Mouse (Mus musculus) liver, embryonic 15.5 days (tissue): Measurements from ENCODE around the gene Irf8. TPM values are rescaled to one million over a fixed set of nuclear protein-coding genes. Genes with fewer than 3 reads are reported as not detected.
A peak's percentile ranks its signal among the peaks of the same experiment; 100 is the strongest.

Experiments used
- ATAC-seq: fragments of 200-750 bp; cut with Nextera tagmentation; 2 replicates; pipeline ENCODE4 v1.8.0; 2017; ENCODE audit warnings: moderate number of reproducible peaks, mild to moderate bottlenecking, moderate library complexity; ENCODE audit not compliant: insufficient read depth
- H3K27ac ChIP-seq: fragments of 300-500 bp; sonication (generic); replicated peaks from 2 replicates; pipeline ENCODE4 v1.5.1; 2015; ENCODE audit warnings: mild to moderate bottlenecking, inconsistent platforms
- H3K27me3 ChIP-seq: fragments of 300-500 bp; sonication (generic); 2 replicates; pipeline ENCODE4 v1.6.1; 2015; ENCODE audit warnings: mild to moderate bottlenecking, inconsistent platforms
- H3K36me3 ChIP-seq: fragments of 300-500 bp; sonication (generic); replicated peaks from 2 replicates; pipeline ENCODE4 v1.6.1; 2015; ENCODE audit warnings: moderate library complexity, mild to moderate bottlenecking, inconsistent platforms
- H3K4me1 ChIP-seq: fragments of 300-500 bp; sonication (generic); replicated peaks from 2 replicates; pipeline ENCODE4 v1.6.1; 2015; ENCODE audit warnings: inconsistent platforms
- H3K4me2 ChIP-seq: fragments of 300-500 bp; sonication (generic); 2 replicates; pipeline ENCODE4 v1.6.1; 2015; ENCODE audit warnings: moderate library complexity, mild to moderate bottlenecking, inconsistent platforms
- H3K4me3 ChIP-seq: fragments of 300-500 bp; sonication (generic); replicated peaks from 2 replicates; pipeline ENCODE4 v1.5.1; 2015; ENCODE audit warnings: mild to moderate bottlenecking, inconsistent platforms
- H3K9ac ChIP-seq: fragments of 300-500 bp; sonication (generic); 2 replicates; pipeline ENCODE4 v1.6.1; 2015; ENCODE audit warnings: moderate library complexity, mild to moderate bottlenecking, inconsistent platforms
- H3K9me3 ChIP-seq: fragments of 300-500 bp; sonication (generic); replicated peaks from 2 replicates; pipeline ENCODE4 v1.6.1; 2016; ENCODE audit warnings: inconsistent platforms
- WGBS: fragments of 180-500 bp; shearing (Covaris S2); methylation state at CpG from one replicate; pipeline ENCODE4 v1.1.7; 2015; ENCODE audit warnings: mixed read lengths; ENCODE audit not compliant: insufficient replicate concordance; 5-methylcytosine and 5-hydroxymethylcytosine counted together
- polyA plus RNA-seq: library from polyadenylated mRNA; unstranded; fragments of >200 nt; fragmentation: Nextera tagmentation; extraction: Ambion mirVana; gene quantifications from 2 replicates; pipeline ENCODE4 v1.2.1, GENCODE M21; 2015

The Irf8 gene
- 17.4 and 18.8 TPM in 2 replicates for polyA plus RNA-seq

- peaks cover 55% of the 10 kb centered on the region for H3K27me3 ChIP-seq
- H3K4me1 ChIP-seq, result 0 out of 2 replicates have a peak, but pooled peaks cover 3% of the 10 kb centered on the region
- no peaks in the 10 kb centered on the region for H3K36me3 ChIP-seq
- H3K9ac ChIP-seq, result peak within 1 kb of the TSS; percentile 12; the same call in 1 of the 2 replicates
- peak within 1 kb of the TSS; percentile 66 for H3K4me2 ChIP-seq
- under 1% methylated on average over 61 of the region's 62 CpGs for WGBS
- H3K9me3 ChIP-seq, result no peaks in the 10 kb centered on the region
- peak within 1 kb of the TSS; percentile 50 for H3K4me3 ChIP-seq
- H3K27ac ChIP-seq, result 0 out of 2 replicates have a peak within 1 kb of the TSS, but pooled peaks have one; percentile 30
- ATAC-seq, result peak; percentile 83
Measured at GRCm38 (mm10) chr8:120735770-120736481, at the start of gene Irf8. TSS of gene Irf8 (plus strand) at chr8:120736358.

- Histone ChIP-seq H3K36me3 (no peaks in the 10 kb centered on the region), H3K9ac (no peak overlapping the region), H3K4me1 (peaks cover 17% of the 10 kb centered on the region), H3K27me3 (peaks cover 13% of the 10 kb centered on the region), H3K4me3 (no peak overlapping the region), H3K4me2 (no peak overlapping the region), H3K9me3 (no peaks in the 10 kb centered on the region), H3K27ac (peak overlapping the region; percentile 19; the same call in 1 of the 2 replicates)
- 64% methylated on average over 5 of the region's 5 CpGs for WGBS
- no peak for ATAC-seq
Measured at GRCm38 (mm10) chr8:120686576-120686975, 49.6 kb upstream of the Irf8 start.

DNA sequence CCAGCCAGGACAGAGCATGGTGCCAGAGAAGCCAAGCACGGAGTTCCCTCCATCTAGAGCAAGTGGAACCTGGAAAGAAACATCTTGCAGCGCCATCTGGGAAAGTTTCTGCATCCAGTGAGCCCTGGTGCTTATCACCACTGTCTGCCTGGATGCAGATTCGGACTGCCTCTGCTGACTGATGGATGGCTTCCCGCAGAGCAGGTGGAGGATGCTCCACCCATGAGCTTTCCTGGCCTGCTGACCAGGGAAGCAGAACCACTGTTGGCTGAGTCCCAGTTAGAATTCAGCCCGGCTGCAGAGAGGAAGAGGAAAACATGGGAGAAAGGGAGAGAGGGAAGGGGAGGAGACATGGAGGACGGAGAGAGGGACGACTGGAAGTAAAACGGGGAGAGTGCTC is 48.4 kb upstream of the Irf8 start:
- no peak overlapping the region for H3K4me2 ChIP-seq
- H3K9ac ChIP-seq, result no peak overlapping the region
- WGBS, result 62% methylated on average over 8 of the region's 8 CpGs
- no peaks in the 10 kb centered on the region for H3K9me3 ChIP-seq
- H3K36me3 ChIP-seq, result no peaks in the 10 kb centered on the region
- H3K27me3 ChIP-seq, result peaks cover 13% of the 10 kb centered on the region
- peaks cover 19% of the 10 kb centered on the region for H3K4me1 ChIP-seq
- no peak for ATAC-seq
- no peak overlapping the region for H3K4me3 ChIP-seq
- no peak overlapping the region for H3K27ac ChIP-seq

GRCm38 (mm10) chr8:120688511-120688910 is 47.6 kb upstream of the Irf8 start:
- H3K9ac ChIP-seq, result no peak overlapping the region
- peaks cover 20% of the 10 kb centered on the region for H3K4me1 ChIP-seq
- no peak overlapping the region for H3K27ac ChIP-seq
- ATAC-seq, result no peak
- no peak overlapping the region for H3K4me3 ChIP-seq
- H3K9me3 ChIP-seq, result no peaks in the 10 kb centered on the region
- no peaks in the 10 kb centered on the region for H3K36me3 ChIP-seq
- 66% methylated on average over 7 of the region's 7 CpGs for WGBS
- peaks cover 13% of the 10 kb centered on the region for H3K27me3 ChIP-seq
- H3K4me2 ChIP-seq, result no peak overlapping the region

DNA sequence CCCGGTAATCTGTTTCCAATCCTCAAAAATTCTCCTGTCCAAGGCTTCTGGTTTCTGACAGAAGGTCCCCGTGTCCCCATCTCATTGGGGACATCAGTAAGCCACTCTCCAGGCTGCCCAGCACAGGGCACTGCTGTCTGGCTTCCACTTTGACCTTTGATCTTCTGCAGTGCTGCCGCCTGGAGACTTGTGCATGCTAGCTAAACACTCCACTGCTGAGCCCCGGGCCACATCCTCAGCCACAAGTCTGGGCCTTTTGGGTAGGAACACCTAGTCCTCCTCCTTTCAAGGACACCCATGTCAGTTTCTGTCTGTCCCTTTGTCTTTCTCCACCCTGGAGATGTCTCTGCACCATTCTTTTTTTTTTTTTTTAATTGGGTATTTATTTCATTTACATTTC is 43.2 kb upstream of the Irf8 start:
- whole genome bisulfite sequencing, result 56% methylated on average over 4 of the region's 4 CpGs
- peaks cover 9% of the 10 kb centered on the region for H3K27me3 ChIP-seq
- no peak overlapping the region for H3K4me2 ChIP-seq
- ATAC-seq, result no peak
- no peak overlapping the region for H3K9ac ChIP-seq
- H3K4me3 ChIP-seq, result no peak overlapping the region
- no peaks in the 10 kb centered on the region for H3K36me3 ChIP-seq
- no peaks in the 10 kb centered on the region for H3K9me3 ChIP-seq
- H3K27ac ChIP-seq, result no peak overlapping the region
- peaks cover 17% of the 10 kb centered on the region for H3K4me1 ChIP-seq

DNA sequence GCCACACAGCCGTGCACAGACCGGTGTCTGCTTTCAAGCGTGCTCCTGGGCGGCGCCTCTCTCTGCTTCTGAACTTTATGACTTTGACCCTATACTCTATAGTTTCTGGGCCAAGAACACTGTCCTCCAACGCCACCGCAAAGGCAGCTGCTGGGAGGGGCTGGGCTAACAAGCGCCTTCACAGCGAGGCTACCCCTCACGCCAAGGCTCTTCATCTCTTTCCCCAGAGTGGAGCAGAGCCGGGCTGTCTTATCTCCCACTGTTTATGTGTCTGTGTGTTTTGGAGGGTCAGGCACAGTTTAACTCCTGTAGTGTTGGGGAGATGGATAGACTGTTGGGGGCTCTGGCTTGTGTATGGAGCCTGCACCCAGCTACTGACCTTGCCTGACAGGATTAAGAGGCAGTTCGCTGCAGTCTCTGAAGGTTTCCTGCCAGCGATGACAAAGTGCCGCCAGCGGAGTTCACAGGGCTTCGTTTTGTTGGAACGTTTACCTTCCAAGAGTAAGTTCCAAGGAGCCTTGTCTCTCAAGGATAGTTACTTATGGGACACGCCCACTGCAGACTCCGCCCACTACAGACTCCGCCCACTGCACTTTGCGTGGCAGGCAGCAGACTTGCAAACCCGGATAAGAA is 42.2 kb upstream of the Irf8 start:
- 38% methylated on average over 22 of the region's 22 CpGs for WGBS
- no peak overlapping the region for H3K27ac ChIP-seq

GRCm38 (mm10) chr8:120696401-120697153 is 39.6 kb upstream of the Irf8 start:
- Histone ChIP-seq H3K4me3 (no peak overlapping the region), H3K4me1 (peaks cover 30% of the 10 kb centered on the region), H3K9me3 (no peaks in the 10 kb centered on the region), H3K27ac (no peak overlapping the region), H3K4me2 (no peak overlapping the region), H3K36me3 (no peaks in the 10 kb centered on the region), H3K9ac (no peak overlapping the region), H3K27me3 (no peaks in the 10 kb centered on the region; the same call in 1 of the 2 replicates)
- ATAC-seq, result no peak
- 56% methylated on average over 13 of the region's 13 CpGs for WGBS

More for the DNA sequence above, 42.2 kb upstream of the Irf8 start:
- Histone ChIP-seq H3K4me3 (no peak overlapping the region), H3K9ac (no peak overlapping the region), H3K27me3 (peaks cover 4% of the 10 kb centered on the region), H3K36me3 (no peaks in the 10 kb centered on the region), H3K4me1 (peaks cover 23% of the 10 kb centered on the region), H3K9me3 (no peaks in the 10 kb centered on the region), H3K4me2 (peak overlapping the region; percentile 10; the same call in 1 of the 2 replicates)
- ATAC-seq, result peak; percentile 24; the same call in 1 of the 2 replicates

DNA sequence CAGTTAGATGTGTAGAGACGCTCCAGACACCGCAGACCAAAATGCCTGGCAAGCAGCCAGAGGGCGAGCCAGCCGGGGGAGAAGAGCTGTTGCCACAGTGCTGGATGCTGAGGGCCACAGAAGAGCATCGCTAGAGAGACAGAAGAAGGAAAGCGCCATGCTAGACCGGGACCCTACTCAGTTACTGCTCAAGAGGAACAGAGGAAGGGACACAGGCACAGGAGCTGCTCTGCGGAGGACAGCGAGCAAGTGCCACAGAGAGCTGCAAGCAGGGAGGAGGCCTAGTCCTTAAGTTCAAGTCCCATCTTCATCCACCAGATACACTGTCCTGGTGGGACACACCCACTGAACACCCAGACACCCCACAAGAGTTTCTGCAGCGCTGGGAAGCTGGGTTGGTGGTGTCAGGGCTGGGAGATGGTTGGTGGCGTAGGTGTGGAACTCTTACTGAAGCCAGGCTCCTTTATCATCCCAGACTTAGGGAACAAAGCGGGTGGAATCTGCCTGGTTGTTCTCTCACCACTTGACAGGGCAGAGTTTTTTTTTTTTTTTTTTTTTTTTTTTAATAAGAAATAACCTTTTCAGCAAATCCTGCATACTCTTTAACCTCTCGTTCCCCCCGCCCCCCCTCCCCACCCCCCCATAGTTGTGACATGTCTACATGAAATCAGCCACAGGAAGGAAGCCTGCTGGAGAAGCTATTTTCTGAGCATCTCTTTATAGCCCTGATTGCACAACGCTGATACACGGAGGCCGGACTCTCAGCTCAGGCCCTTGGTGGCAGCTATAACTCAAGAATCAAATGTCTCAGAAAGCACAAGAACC is 38.8 kb upstream of the Irf8 start:
- no peak overlapping the region for H3K9ac ChIP-seq
- WGBS, result 42% methylated on average over 17 of the region's 17 CpGs
- H3K4me2 ChIP-seq, result no peak overlapping the region
- no peaks in the 10 kb centered on the region; the same call in 1 of the 2 replicates for H3K27me3 ChIP-seq
- H3K4me1 ChIP-seq, result peaks cover 37% of the 10 kb centered on the region
- H3K27ac ChIP-seq, result no peak overlapping the region
- H3K4me3 ChIP-seq, result no peak overlapping the region
- ATAC-seq, result no peak
- H3K36me3 ChIP-seq, result no peaks in the 10 kb centered on the region
- H3K9me3 ChIP-seq, result no peaks in the 10 kb centered on the region

- Histone ChIP-seq H3K4me1 (peaks cover 33% of the 10 kb centered on the region), H3K27me3 (no peaks in the 10 kb centered on the region; the same call in 1 of the 2 replicates), H3K9me3 (no peaks in the 10 kb centered on the region), H3K4me2 (no peak overlapping the region), H3K9ac (no peak overlapping the region), H3K4me3 (no peak overlapping the region), H3K27ac (no peak overlapping the region), H3K36me3 (no peaks in the 10 kb centered on the region)
- no peak for ATAC-seq
Measured at GRCm38 (mm10) chr8:120697979-120698272, 38.2 kb upstream of the Irf8 start.

DNA sequence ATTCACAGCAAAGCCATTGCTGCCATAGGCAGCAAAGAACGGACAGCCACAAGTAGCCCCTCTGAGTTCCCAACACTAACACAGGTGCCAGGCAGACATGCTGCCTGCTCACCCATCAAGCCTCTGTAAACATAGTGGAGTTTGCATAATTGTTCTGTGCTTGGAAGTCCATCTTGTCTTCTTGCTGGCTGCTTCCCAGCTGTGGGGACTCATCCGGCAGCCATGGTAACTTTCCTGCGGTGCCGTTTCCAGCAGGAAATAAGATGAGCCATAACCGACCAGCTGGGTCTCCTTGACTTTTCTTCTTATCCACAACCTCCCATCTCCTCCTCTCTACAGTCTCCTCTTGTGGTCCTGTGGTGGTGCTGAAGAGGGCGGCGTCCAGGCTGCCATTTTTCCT is 37.7 kb upstream of the Irf8 start:
- no peak for ATAC-seq

More for the DNA sequence above, 37.7 kb upstream of the Irf8 start:
- no peaks in the 10 kb centered on the region for H3K9me3 ChIP-seq
- WGBS, result 71% methylated on average over 7 of the region's 7 CpGs
- H3K4me2 ChIP-seq, result no peak overlapping the region
- no peaks in the 10 kb centered on the region; the same call in 1 of the 2 replicates for H3K27me3 ChIP-seq
- no peak overlapping the region for H3K4me3 ChIP-seq
- no peaks in the 10 kb centered on the region for H3K36me3 ChIP-seq
- H3K9ac ChIP-seq, result no peak overlapping the region
- H3K27ac ChIP-seq, result no peak overlapping the region
- peaks cover 33% of the 10 kb centered on the region for H3K4me1 ChIP-seq
